Mouse (Mus musculus) embryo, embryonic 11 days (tissue): Measurements from ENCODE around the gene Asic4.

ENCODE experiments used
- DNase-seq: peaks from one replicate; pipeline ENCODE4 v3.0.0-alpha.2; 2015

Asic4 gene

DNA sequence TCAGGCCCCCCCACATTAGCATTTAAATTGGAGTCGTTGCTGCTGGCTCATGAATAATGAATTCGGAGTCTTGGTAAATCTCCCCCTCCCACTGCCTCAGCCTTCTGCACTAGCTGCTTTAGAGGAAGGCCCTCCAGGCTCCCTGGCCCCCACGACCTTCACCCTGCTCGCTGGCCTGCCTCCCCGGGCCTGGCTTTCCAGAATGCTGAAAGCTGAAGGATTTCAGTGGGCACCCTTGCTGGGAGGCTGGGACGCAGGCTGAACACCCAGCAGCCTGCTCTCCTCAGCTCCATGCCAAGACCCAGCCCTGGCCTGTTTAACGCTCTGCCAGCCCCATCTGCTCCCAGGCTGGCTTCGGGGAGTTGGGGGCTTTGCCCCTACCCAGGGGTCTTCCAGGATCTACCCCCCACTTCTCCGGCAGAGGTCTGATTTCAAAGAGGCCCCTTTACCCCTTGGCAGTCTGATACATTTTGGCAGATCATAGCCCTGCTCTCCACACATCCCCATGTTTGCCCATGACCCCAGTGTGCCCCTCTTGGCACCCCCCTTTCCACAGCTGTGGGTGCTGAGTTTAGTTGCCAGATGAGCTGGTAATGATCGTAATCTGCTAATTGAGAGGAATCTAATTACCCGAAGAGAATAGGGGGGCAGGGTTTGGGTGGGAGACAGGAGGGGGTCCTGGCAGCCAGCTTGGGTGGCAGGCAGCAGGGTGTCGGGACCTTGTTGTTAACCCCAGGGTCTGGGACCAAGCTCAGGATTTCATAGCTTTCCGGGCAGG is 6.8 kb upstream of the Asic4 start:
- DNase-seq: no peak

DNA sequence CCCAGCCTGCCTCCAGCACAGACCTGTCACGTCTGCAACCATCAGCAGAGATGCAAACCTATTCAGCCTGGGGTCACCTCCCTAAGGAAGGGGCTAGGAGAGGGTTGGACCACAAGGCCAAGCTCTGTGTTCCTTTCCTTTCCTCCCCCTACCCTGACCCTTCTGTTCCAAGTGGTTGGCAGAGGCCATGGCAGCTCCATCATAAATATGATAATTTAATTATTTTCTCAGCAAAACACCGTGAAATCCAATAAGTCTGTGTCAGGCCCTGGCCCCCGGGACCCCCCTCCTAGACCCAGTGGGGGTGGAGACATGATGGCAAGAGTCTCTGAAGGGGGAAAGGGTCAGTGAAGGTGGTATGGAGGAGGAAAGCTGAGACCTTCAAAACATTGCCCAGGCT is 6.0 kb upstream of the Asic4 start:
- DNase-seq: no peak

DNA sequence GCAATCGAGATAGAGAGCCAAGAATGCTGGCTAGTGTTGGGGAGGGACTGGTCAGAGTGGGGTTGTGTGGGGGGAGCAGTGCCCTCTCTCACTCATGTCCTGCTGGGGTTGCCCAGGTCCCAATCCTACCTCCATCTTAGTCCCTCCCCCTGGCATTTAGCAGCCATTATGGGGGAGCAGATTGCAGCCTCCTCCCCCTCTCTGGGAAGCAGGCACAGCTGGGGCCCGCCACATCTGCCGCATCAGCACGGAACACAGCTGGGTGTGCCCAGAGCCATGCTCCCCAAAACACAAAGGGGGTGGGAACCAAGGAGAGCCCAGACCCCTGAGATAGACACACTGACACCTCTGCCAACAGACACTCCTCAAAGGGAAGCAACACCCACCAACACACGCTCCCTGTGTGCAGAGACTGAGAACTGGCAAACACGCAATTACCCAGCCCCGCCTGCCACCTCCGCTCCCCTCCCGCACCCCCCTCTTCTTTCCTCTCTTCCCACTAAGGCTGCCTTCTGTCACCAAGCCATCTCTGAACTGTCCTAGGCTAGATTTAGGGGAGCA is 5.0 kb upstream of the Asic4 start:
- no peak for DNase-seq

DNA sequence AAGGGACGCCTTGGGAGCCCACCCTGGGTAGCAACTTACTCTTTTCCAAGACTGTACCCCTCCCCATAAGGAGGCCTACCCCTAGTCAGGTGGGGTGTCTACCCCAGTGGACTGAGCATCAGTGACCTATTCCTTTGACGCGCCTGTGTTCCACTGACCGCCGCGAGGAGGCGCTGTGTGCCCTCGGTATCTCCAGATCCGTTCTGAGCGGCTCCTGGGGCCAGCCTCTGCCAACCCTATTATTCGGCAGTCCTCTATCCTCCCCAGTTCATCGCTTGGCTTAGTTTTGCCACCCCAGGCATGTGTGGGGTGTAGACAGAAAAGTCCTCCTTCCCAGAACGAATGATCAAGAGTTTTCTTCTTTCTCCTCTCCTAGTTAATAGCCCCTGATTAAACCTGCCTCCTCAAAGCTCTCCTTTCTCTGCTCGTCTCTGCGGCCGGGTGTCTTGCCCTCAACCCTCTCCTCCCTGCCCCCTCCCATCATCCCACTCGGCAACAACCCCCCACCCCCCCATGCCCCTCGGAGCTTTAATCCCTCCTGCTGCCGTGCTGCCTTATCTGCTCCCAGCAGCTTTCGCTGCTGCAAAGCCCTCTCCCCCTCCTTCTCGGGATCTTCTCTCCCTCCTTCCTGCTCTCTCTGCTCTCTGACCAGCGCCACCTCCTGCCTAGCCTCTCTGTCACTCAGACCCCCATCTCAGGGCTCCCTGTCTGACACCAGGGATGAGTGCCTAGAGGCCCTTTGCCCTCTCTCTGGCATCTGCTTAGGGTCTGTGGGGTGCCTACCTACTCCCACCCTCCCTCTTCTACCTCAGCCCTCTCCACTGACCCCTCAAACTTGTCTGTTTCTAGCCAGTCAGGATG is 4.3 kb upstream of the Asic4 start:
- DNase-seq: peak; percentile 89

DNA sequence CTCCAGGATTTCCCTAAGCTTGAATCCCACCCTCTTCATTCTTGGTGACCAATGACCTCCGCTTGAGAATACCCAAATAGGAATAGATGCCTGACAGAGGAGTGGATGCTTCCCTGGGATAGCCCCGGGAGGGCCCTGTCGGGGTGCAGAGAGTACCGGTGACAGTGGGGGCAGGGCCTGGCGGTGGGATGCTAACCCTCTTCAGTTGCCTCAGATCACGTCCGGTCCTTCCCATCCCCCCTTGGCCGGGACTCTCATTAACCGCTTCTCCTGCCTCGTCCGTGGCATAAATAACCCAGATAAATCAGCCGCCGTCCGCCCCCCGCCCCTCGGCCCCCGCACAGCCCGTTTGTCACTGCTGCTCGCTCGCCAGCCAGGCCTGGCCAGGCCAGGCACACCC is 3.6 kb upstream of the Asic4 start:
- peak; percentile 75 for DNase-seq

DNA sequence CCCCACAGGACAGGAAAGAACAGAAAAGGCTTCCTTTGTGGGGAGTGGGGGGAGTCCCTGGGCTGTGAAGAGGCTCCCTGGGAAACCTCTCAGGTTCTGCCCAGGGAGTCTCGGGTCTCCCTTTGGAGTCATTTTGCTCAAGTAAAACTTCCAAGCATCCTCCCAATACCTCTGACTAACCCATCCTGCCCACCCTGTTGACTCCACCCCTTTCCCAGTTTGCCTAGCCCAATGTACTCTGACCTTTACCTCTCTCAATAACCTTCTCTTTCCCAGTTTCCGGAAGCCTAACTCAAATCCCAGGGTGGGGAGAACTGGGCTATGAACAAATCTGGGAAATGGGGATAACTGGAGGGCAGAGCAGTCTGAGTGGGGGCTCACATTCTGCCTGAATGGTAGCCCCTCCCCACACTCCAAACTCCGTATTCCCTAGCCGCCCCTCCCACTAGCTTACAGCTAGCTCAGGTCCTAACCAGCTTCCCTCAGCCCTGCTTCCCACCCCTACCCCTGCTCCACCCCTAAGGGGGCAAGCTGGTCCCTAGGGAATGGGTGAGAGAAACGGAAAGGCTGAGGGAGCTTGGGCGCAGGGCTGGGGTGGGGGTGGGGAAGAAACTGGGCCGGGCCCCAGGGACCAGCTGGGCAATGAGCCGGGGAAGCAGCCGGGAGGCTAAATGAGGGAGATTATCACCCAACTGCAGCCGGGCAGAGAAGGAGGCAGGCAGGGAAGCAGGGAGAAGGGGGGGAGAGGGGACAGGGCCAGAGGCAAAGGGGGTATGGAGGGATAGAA is 2.8 kb upstream of the Asic4 start:
- peak; percentile 59 for DNase-seq

DNA sequence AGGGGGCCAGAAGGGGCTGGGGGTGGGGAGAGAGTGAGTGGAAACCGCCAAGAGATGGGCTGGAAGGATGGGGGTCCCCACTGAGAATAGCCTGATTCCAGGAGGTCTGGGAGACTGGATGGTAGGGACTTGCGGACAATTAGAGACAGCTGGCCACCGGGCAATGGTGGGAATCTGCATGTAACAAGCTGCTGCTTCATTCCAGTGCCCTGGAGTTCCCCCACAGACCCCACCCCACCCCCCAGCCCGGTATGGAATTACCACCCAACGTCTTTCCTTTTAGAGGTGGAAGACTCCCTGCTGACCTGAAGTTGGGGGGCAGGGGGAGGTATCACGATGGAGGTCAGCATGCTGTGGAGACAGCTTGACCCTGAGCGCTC is 2.2 kb upstream of the Asic4 start:
- DNase-seq: peak; percentile 56

DNA sequence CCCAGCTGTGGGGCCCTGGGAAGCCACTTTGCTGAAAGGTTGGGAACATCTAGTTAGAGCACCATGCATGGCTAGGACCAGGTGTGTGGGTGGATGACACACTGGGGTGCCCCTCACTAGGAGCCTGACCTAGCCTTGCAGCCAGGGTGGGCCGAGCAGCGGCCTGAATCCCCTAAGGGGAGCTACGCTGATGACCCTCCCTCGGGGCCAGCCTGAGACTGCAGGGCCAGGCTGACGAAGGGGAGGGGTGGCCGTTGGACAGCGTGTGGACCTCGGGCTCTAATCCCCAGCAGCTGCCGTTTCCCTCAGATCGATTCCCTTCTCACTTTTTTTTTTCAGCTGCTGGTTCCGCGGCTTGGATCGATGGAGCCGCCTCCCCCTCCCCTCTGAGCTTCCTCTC is 1.3 kb upstream of the Asic4 start:
- peak; percentile 63 for DNase-seq

DNA sequence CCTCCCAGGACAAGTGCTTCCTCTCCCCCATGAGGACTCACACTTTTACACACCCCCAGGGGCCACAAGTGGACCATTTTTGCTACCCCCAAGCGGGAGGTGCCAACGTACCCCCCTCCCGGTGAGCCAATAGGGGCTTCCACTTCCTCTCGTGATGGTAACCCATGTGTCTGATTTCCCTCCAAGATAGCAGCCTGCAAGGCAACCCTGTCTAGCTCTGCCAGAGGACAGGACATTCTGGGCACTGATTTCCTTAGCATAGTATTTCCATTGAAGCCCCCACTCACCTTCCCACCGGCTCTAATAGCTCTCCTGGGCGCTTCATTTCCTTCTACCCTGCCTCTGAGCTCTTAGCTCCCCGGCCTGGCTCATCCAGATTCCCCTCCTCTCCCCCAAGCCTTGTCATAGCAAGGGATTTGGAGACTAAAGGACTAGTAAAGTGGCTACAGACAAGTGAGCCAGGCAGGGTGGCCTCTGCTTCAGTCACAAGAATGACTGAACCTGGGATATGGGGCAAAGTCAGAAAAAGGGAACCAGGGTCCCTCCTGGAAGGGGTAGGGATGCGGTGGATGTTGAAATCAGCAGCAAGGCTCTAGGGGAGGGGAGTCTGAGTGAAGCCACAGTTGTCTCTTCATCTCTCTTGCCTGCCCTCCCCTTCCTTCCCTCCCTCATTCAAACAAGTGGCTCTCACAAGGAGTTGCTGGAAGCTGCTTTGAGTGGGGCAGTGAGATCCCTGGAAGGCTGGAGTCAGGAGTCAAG is 680 bp upstream of the Asic4 start:
- DNase-seq: no peak

DNA sequence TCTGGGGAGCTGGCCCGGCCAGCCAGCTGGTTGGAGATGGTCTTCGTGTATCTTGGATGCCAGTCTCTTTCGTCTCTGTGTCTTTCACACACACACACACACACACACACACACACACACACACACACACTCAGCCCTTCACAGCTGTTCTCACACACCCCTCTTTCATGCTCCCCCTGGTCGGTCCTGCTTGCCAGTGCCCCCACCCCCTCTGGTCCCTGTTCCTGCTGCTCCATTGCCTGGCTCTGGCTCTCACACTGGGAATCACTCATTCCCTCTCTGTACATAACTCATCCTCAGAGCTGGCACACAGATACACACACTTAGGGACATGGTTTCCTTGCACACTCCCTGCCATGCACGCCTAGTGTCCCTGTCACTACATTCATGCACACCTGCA is 1.7 kb downstream of the Asic4 start:
- no peak for DNase-seq

DNA sequence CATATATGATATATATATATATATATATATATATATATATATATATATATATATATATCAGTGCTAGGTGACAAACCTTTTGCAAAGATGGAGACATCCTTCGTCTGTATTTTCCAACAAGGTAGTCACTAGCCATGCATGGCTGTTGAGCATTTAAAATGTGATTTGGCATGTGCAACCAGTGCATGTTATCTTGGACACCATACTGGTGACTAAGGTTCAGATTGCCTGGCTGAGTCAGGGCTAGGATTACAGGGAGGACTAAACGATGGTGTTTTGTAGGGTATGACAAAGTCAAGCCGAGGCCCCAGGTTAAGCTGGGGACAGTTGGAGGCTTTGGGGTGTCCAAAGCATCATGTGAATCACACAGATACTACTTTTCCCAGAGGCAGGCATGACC is 5.2 kb downstream of the Asic4 start:
- DNase-seq: no peak

DNA sequence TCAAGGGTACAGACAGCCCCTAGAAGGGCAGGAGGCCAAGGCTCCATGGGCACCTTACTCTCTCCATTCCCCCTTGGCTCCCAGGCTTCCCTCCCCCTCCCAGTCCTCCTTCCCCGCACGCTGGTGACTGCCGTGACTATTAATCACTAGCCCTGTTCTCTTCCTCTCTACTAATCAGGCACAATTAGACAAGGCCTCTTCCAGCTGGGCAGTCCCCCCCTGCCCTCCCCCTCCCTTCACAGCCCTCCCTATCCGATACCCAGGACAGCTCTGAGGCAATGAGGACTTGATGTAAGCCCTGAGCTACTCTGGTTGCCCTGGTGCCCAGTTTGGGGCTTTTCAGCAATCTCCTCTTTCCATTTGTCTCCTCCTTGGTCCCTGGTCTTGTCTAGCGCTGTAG is 5.7 kb downstream of the Asic4 start:
- no peak for DNase-seq

DNA sequence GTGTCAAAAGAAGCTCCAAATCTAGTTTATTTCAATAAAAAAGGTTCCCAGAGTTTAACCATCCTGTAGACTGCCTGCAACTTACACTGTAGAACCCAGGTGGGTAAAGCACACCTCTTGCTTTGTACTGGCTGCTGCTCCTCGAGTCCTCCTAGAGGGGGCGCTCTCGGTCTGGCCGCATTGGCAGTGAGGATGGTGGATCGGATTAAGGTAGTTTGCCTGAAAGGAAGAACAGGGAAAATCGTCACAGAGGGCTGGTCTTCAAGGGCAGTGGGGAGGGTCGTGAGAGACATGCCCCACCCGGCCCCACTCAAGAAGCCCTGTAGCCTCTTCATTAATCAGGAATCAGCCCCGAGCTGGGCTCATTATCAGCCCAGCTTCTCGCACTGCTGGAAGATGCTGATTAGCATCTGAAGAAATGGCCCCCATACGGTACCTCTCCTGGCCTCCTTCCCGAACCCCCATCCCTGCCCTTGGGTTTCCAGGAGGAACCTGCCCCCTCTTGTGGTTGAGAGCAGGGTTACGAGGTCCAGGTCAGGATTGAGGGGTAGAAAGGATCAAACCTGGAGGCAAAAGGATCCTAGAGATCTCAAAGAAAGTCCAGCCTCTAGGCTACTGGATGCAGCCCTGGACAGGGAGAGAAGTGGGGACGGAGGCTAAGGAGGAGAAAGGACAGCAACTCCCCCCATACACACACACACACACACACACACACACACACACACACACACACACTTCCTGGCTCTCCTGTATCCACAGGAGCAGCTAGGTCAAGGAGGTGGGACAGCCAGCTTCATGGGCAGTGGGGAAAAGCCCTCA is 6.7 kb downstream of the Asic4 start:
- DNase-seq: no peak

DNA sequence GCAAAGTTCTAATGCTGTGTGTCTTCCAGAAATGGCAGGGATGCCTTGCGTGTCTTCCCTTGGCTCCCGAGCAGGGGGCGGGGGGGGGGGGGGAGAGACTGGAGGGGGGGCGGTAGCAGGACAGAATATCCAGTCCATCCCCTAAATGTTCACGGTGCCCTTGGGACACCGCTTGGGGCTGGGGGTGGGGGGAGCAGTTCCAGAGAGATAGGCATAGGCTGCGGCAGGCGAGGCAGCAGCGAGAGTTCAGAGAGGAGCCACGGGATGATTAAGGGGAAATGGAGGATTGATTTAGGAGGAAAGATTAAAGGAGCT is 7.4 kb downstream of the Asic4 start:
- no peak for DNase-seq

DNA sequence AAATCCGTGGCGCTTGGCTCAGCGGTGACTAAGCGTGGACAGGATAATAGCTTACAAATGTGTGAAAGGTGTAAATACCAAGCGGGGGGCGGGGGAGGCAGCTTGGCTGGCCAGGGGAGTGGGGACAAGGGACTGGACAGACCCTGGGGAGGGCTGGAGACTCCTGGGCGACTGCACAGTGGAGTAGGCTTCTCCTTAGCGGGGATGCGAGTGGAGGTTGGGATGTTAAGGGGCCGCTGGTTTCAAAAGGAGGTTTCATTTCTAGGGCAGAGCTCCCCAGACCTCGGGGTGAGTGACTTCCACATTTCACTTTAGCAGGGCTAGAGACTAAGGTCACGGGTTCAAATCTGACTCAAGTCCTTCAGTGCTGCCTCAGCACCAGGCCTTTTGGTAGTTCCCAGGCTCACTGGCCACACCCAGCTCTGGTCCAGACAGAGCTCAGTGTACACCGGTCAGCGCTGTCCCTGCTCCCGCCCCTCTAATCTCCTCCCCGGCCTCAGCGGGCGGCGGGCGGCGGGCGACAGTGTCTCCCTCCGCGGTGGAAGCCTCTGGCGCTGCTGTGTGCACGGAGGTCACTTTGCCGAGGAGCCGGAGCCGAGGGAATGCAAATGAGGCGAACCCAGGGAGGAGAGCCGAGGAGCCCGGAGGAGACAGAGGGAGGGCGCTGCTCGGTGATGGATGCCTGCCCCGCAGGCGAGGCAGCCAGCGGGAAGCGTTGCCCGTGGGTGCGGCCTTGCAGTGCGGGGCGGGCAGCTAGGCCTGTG is 8.0 kb downstream of the Asic4 start:
- peak; percentile 78 for DNase-seq

DNA sequence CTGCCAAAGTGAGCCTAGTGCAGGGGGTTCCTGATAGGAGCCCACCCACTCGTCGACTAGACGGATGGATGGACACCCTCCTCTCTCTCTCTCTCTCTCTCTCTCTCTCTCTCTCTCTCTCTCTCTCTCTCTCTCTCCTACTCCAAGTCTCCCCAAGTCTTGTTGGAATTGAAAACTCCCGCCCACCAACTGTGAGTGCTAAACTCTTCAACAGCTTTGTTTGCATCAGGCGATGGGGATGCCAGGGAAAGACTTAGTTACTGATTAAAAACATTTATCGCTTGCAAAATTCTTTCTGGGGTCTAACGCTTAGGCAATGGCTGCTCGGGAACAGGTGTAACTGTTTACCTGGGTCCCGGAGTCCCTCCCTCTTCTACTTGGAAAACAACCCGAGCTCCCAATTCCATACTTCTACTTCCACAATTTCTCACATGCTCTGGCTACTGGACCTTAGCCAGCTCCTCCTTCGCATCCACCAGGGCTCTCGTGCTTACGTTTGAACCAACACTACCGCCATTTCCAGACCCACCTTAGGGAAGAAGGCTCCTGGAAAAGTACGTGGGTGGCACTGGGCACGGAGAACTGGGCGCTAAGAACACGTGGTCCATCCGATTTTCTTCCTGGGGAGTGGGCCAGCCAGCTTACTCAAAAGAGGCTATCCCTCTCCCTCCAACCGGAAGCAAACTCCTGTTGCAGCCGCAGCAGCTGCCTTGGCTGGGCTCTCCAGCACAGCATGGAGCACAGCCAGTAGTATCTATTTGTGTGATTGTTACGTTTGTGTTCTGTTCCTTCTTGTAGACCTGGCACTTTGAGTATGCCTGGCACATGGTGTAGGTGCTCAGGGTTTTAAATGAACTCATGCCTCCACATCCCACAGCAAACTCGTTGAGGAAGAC is 8.8 kb downstream of the Asic4 start:
- no peak for DNase-seq

DNA sequence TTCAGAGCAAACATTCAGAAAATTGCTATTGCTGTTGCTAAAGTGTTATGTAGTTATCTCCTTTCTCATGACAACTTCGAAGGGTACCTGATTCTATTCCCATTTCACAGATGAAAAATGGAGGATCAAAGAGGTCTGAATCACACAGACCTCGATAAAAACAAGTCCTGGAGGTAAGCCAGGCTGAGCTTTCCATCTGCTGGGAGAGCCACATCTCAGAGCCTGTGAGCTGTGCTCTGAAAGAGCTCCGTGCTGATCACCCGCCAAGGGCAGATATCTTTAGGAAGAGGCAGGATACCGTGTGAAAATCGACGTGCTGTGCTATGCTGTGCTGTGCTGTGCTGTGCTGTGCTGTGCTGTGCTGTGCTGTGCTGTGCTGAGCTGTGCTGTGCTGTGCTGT is 10.1 kb downstream of the Asic4 start:
- no peak for DNase-seq

DNA sequence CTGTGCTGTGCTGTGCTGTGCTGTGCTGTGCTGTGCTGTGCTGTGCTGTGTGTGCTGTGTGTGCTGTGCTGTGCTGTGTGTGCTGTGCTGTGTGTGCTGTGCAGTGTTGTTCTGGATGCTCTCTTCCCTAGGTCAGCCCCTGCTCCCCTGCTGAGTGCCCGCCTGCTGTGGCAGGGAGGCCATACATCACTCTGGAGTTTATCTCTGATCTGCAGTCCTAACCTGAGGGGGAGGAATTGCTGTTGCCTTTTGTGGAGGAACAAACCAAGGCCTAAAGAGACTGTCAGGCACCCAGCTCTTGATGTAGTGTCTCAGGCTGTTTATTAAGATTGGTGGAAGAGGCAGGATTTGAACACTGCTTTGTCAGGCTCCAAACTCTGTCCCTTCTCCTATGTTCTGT is 12.4 kb downstream of the Asic4 start:
- no peak for DNase-seq

DNA sequence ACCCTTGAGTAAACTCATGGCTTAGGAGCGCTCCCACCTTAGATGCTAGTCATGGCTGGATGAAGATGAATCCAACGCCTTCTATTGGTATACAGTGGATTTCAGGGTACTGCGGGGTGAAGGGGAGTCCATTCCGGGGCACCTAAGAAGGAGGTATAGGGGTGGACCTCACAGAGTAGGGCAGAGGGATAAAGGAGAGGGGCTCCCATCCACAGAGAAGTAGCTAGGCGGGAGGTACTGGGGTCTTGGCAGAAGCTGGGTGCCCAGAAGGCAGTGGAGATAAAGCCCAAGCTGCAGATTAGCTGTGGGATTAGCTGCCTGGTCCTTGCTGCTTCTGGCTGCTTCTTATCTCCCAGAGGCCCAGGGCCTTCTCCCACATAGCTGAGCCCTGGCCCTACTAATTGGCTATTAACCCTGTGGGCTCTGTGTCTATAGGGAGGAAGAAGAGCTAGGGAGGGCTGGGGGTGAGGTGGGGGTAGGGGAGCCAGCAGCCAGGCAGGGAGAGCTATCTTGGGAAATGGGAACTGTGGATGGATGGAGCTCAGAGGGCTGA is 13.5 kb downstream of the Asic4 start:
- no peak for DNase-seq
